ENCODE assay signal across 9 mouse cellular contexts in the genomic region with DNA sequence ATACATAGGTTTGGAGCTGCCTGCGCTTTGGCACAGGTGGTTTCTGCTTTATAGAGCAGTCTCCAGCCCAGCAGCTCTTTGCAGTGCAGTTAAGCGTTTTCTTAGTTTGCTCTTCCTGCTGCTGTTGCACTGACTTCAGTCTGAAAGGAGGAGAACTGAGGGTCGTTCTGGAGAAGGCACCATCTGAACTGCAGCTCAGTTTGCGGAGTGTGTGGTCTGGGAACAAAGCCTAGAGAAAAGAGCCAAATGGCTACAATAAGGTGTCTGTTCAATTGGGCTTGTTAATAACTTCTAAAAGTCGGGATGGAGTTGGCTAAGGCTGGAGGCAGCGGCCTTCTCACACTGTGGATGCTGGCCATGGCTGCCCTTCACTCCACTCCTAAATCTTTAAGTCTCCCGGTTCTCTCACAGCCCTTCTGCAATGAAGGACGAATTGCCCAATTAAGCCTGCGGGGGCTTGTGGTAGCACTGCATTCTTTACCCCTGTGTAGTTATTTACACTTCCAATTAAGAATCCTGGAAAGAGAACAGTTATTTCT. TPM values are rescaled to one million over a fixed set of nuclear protein-coding genes. Genes with fewer than 3 reads are reported as not detected.
DNase-seq lines count a peak whose midpoint lies in the region; ATAC-seq and TF ChIP-seq lines count a peak whose summit lies in the region.
"Had no signal": no experiment of that assay in that cellular context is flagged by ENCODE, and none has a peak within 500 bp of the region (broad histone marks: within the 10 kb centered on the region; RNA-seq: fewer than 3 reads in every experiment).

No protein-coding gene starts in this region.

- H3K9ac ChIP-seq in liver, embryonic 12.5 days, result no peak overlapping the region
- no peak overlapping the region for H3K9ac ChIP-seq in liver, postnatal 0 days (replicated peaks)
- peak overlapping the region; percentile 87 for H3K9ac ChIP-seq in forebrain, embryonic 14.5 days (ENCODE audit: low read length)
- H3K9ac ChIP-seq in intestine, postnatal 0 days (ENCODE audit: low read depth, low read length), result no peak overlapping the region

- H3K4me3 ChIP-seq in liver, embryonic 12.5 days, result no peak overlapping the region
- no peak overlapping the region for H3K4me3 ChIP-seq in liver, postnatal 0 days (ENCODE audit: low read depth, low read length)
- peak overlapping the region; percentile 71 for H3K4me3 ChIP-seq in forebrain, embryonic 14.5 days (ENCODE audit: low read depth, low read length)
- H3K4me3 ChIP-seq in intestine, postnatal 0 days (ENCODE audit: low read depth, low read length), result peak overlapping the region; percentile 61
- no peak overlapping the region for H3K4me3 ChIP-seq in thymus, adult 2 months (ENCODE audit: control insufficient read depth, insufficient read depth, low read length)

- TF ChIP-seq POLR2A in thymus, adult 2 months (IDR thresholded peaks at IDR 0.05; ENCODE audit: control insufficient read depth, extremely low read depth, insufficient read depth, low read length, poor library complexity), result no peak

- no peaks in the 10 kb centered on the region for H3K9me3 ChIP-seq in liver, embryonic 12.5 days (replicated peaks)
- no peaks in the 10 kb centered on the region for H3K9me3 ChIP-seq in liver, postnatal 0 days (ENCODE audit: low read length)
- no peaks in the 10 kb centered on the region for H3K9me3 ChIP-seq in forebrain, embryonic 14.5 days (replicated peaks; ENCODE audit: control insufficient read depth, low read length)
- no peaks in the 10 kb centered on the region for H3K9me3 ChIP-seq in intestine, postnatal 0 days (ENCODE audit: control insufficient read depth)

- 0 out of 2 replicates have a peak overlapping the region, but pooled peaks have one; percentile 67 for H3K4me2 ChIP-seq in liver, embryonic 12.5 days
- H3K4me2 ChIP-seq in liver, postnatal 0 days (ENCODE audit: low read depth, low read length), result no peak overlapping the region
- peak overlapping the region; percentile 73 for H3K4me2 ChIP-seq in forebrain, embryonic 14.5 days (ENCODE audit: low read length)
- H3K4me2 ChIP-seq in intestine, postnatal 0 days (replicated peaks; ENCODE audit: low read depth), result peak overlapping the region; percentile 99

- TF ChIP-seq EP300 in liver, postnatal 0 days (IDR thresholded peaks at IDR 0.05; ENCODE audit: low read depth), result no peak

- TF ChIP-seq CTCF in liver, postnatal 0 days (IDR thresholded peaks at IDR 0.05; ENCODE audit: low read depth), result no peak
- no peak for TF ChIP-seq CTCF in intestine, postnatal 0 days (IDR thresholded peaks at IDR 0.05; ENCODE audit: low read depth)
- TF ChIP-seq CTCF in thymus, adult 2 months (IDR thresholded peaks at IDR 0.05; ENCODE audit: borderline replicate concordance, control insufficient read depth, extremely low read depth, insufficient read depth, low read length, poor library complexity), result no peak

- peaks cover 47% of the 10 kb centered on the region for H3K27me3 ChIP-seq in liver, embryonic 12.5 days (replicated peaks)
- peaks cover 32% of the 10 kb centered on the region for H3K27me3 ChIP-seq in liver, postnatal 0 days (ENCODE audit: insufficient read depth, low read length)
- H3K27me3 ChIP-seq in forebrain, embryonic 14.5 days (replicated peaks; ENCODE audit: control insufficient read depth, insufficient read depth, low read length), result 0 out of 2 replicates have a peak, but pooled peaks cover 7% of the 10 kb centered on the region
- 0 out of 2 replicates have a peak, but pooled peaks cover 5% of the 10 kb centered on the region for H3K27me3 ChIP-seq in intestine, postnatal 0 days (replicated peaks; ENCODE audit: control insufficient read depth, insufficient read depth, low read length)
- no peaks in the 10 kb centered on the region; the same call in 1 of the 2 replicates for H3K27me3 ChIP-seq in thymus, adult 2 months (ENCODE audit: control insufficient read depth, insufficient read depth, low read length)

- WGBS in liver, embryonic 12.5 days (ENCODE audit: insufficient replicate concordance), result 55% methylated on average over 9 of the region's 9 CpGs
- 57% methylated on average over 9 of the region's 9 CpGs for WGBS in liver, postnatal 0 days (ENCODE audit: insufficient replicate concordance)
- WGBS in forebrain, embryonic 14.5 days, result 1% methylated on average over 9 of the region's 9 CpGs
- WGBS in intestine, postnatal 0 days, result 36% methylated on average over 9 of the region's 9 CpGs
- WGBS in thymus, adult 2 months, result 85% methylated on average over 9 of the region's 9 CpGs

- no peak overlapping the region for H3K27ac ChIP-seq in liver, embryonic 12.5 days
- H3K27ac ChIP-seq in liver, postnatal 0 days (ENCODE audit: low read depth), result no peak overlapping the region
- peak overlapping the region; percentile 91 for H3K27ac ChIP-seq in forebrain, embryonic 14.5 days (ENCODE audit: low read depth, low read length)
- H3K27ac ChIP-seq in intestine, postnatal 0 days (ENCODE audit: low read depth, low read length), result no peak overlapping the region
- no peak overlapping the region for H3K27ac ChIP-seq in thymus, adult 2 months (ENCODE audit: control insufficient read depth, insufficient read depth, low read length)

- no peak for ATAC-seq in liver, embryonic 12.5 days
- ATAC-seq in liver, postnatal 0 days, result no peak
- peak; percentile 21 for ATAC-seq in forebrain, embryonic 14.5 days
- ATAC-seq in intestine, postnatal 0 days, result no peak

- no peaks in the 10 kb centered on the region for H3K36me3 ChIP-seq in liver, embryonic 12.5 days
- no peaks in the 10 kb centered on the region for H3K36me3 ChIP-seq in liver, postnatal 0 days (replicated peaks; ENCODE audit: insufficient read depth, low read length)
- H3K36me3 ChIP-seq in forebrain, embryonic 14.5 days (ENCODE audit: control insufficient read depth, insufficient read depth, low read length), result peaks cover 20% of the 10 kb centered on the region
- H3K36me3 ChIP-seq in intestine, postnatal 0 days (ENCODE audit: control insufficient read depth, insufficient read depth), result 0 out of 2 replicates have a peak, but pooled peaks cover 6% of the 10 kb centered on the region
- no peaks in the 10 kb centered on the region for H3K36me3 ChIP-seq in thymus, adult 2 months (ENCODE audit: control insufficient read depth, insufficient read depth, low read length)

- DNase-seq in liver, postnatal 0 days, result no peak
- peak; percentile 81 for DNase-seq in forebrain, embryonic 14.5 days (ENCODE audit: low spot score)
- peak; percentile 45 for DNase-seq in retina, embryonic 14.5 days (ENCODE audit: low spot score)
- DNase-seq in thymus, adult 2 months, result no peak
- no peak for DNase-seq in testis, postnatal 14 days (ENCODE audit: low spot score)
- DNase-seq in right cerebral cortex, postnatal 25 days, result no peak
- DNase-seq: heart, postnatal 4 days had no signal

- H3K4me1 ChIP-seq in liver, embryonic 12.5 days, result no peaks in the 10 kb centered on the region
- H3K4me1 ChIP-seq in liver, postnatal 0 days (ENCODE audit: insufficient read depth), result peaks cover 12% of the 10 kb centered on the region
- peaks cover 5% of the 10 kb centered on the region; the same call in 1 of the 2 replicates for H3K4me1 ChIP-seq in forebrain, embryonic 14.5 days (ENCODE audit: control insufficient read depth, insufficient read depth, low read length)
- no peaks in the 10 kb centered on the region; the same call in 1 of the 2 replicates for H3K4me1 ChIP-seq in intestine, postnatal 0 days (replicated peaks; ENCODE audit: control insufficient read depth, insufficient read depth, low read length)
- no peaks in the 10 kb centered on the region for H3K4me1 ChIP-seq in thymus, adult 2 months (replicated peaks; ENCODE audit: control insufficient read depth, insufficient read depth, low read length)

RNA-seq across cellular contexts. Expression of a gene that starts 2.1 kb away (rescaled TPM):
- polyA plus RNA-seq in liver, embryonic 12.5 days (2016; fragmentation: Nextera tagmentation; extraction: Ambion mirVana), result 3.0 and 3.6 TPM in 2 replicates
- 0.26 and 0.50 TPM in 2 replicates for polyA plus RNA-seq in liver, postnatal 0 days (2015; fragmentation: Nextera tagmentation; extraction: Ambion mirVana)
- polyA plus RNA-seq in forebrain, embryonic 14.5 days (2014; fragmentation: Nextera tagmentation; extraction: Ambion mirVana), result 17.2 and 17.6 TPM in 2 replicates
- polyA plus RNA-seq in intestine, postnatal 0 days (2015; fragmentation: Nextera tagmentation; extraction: Ambion mirVana), result 4.6 and 4.8 TPM in 2 replicates
- polyA plus RNA-seq in thymus, adult 2 months (2012; rRNA removed), result 32.4 and 37.2 TPM in 2 replicates

RNA-seq across cellular contexts. Expression of a gene that starts 29.5 kb away (rescaled TPM):
- polyA plus RNA-seq in liver, embryonic 12.5 days (2016; fragmentation: Nextera tagmentation; extraction: Ambion mirVana), result 20.2 and 23.1 TPM in 2 replicates
- polyA plus RNA-seq in liver, postnatal 0 days (2015; fragmentation: Nextera tagmentation; extraction: Ambion mirVana), result 17.7 and 19.4 TPM in 2 replicates
- polyA plus RNA-seq in forebrain, embryonic 14.5 days (2014; fragmentation: Nextera tagmentation; extraction: Ambion mirVana), result 33.0 and 35.7 TPM in 2 replicates
- polyA plus RNA-seq in intestine, postnatal 0 days (2015; fragmentation: Nextera tagmentation; extraction: Ambion mirVana), result 22.3 and 24.3 TPM in 2 replicates
- 6.2 and 6.4 TPM in 2 replicates for polyA plus RNA-seq in thymus, adult 2 months (2012; rRNA removed)

Comparison
In these comparisons a context has a peak if more than half of its experiments do, and no peak if none do; other contexts are left out.
1. H3K4me3 ChIP-seq: peak in forebrain, embryonic 14.5 days (single experiment) and intestine, postnatal 0 days (single experiment); none in liver, embryonic 12.5 days (single experiment), liver, postnatal 0 days (single experiment) and thymus, adult 2 months (single experiment).
2. DNase-seq: peak in forebrain, embryonic 14.5 days (single experiment) and retina, embryonic 14.5 days (single experiment); none in liver, postnatal 0 days (single experiment), thymus, adult 2 months (single experiment), testis, postnatal 14 days (single experiment) and right cerebral cortex, postnatal 25 days (single experiment).